ENCODE assay signal across 11 mouse cellular contexts in genomic region chr5:107521897-107522296, GRCm38 (mm10). TPM values are rescaled to one million over a fixed set of nuclear protein-coding genes. Genes with fewer than 3 reads are reported as not detected.
A peak's percentile ranks its signal among the peaks of the same experiment; 100 is the strongest.
DNase-seq lines count a peak whose midpoint lies in the region; ATAC-seq and TF ChIP-seq lines count a peak whose summit lies in the region.
"Had no signal": no experiment of that assay in that cellular context is flagged by ENCODE, and none has a peak within 500 bp of the region (broad histone marks: within the 10 kb centered on the region; RNA-seq: fewer than 3 reads in every experiment).

No protein-coding gene starts in this region.

- H3K27me3 ChIP-seq in heart, postnatal 0 days (ENCODE audit: control insufficient read depth, insufficient read depth, low read length), result no peaks in the 10 kb centered on the region
- H3K27me3 ChIP-seq in stomach, postnatal 0 days (ENCODE audit: control insufficient read depth, insufficient read depth, low read length), result no peaks in the 10 kb centered on the region
- no peaks in the 10 kb centered on the region for H3K27me3 ChIP-seq in midbrain, embryonic 13.5 days
- H3K27me3 ChIP-seq: liver, embryonic 13.5 days had no signal

- 0 out of 2 replicates have a peak, but pooled peaks cover 4% of the 10 kb centered on the region for H3K4me1 ChIP-seq in heart, postnatal 0 days (ENCODE audit: control insufficient read depth, insufficient read depth)
- no peaks in the 10 kb centered on the region; the same call in 1 of the 2 replicates for H3K4me1 ChIP-seq in stomach, postnatal 0 days (replicated peaks; ENCODE audit: control insufficient read depth, insufficient read depth)
- no peaks in the 10 kb centered on the region for H3K4me1 ChIP-seq in midbrain, embryonic 13.5 days (replicated peaks)
- H3K4me1 ChIP-seq: liver, embryonic 13.5 days had no signal

- H3K36me3 ChIP-seq in heart, postnatal 0 days (replicated peaks; ENCODE audit: control insufficient read depth, insufficient read depth, low read length), result no peaks in the 10 kb centered on the region
- H3K36me3 ChIP-seq in stomach, postnatal 0 days (ENCODE audit: control insufficient read depth, insufficient read depth, low read length), result no peaks in the 10 kb centered on the region
- no peaks in the 10 kb centered on the region for H3K36me3 ChIP-seq in midbrain, embryonic 13.5 days
- H3K36me3 ChIP-seq: liver, embryonic 13.5 days had no signal

- no peak overlapping the region for H3K4me2 ChIP-seq in heart, postnatal 0 days (ENCODE audit: low read depth, low read length)
- 0 out of 2 replicates have a peak overlapping the region, but pooled peaks have one; percentile 5 for H3K4me2 ChIP-seq in stomach, postnatal 0 days (replicated peaks; ENCODE audit: low read depth)
- no peak overlapping the region for H3K4me2 ChIP-seq in midbrain, embryonic 13.5 days (replicated peaks)
- H3K4me2 ChIP-seq: liver, embryonic 13.5 days had no signal

- TF ChIP-seq CTCF in heart, postnatal 0 days (IDR thresholded peaks at IDR 0.05; ENCODE audit: low read depth), result no peak
- TF ChIP-seq CTCF in stomach, postnatal 0 days (IDR thresholded peaks at IDR 0.05; ENCODE audit: low read depth), result no peak

- H3K27ac ChIP-seq in heart, postnatal 0 days (ENCODE audit: low read depth), result no peak overlapping the region
- no peak overlapping the region for H3K27ac ChIP-seq in stomach, postnatal 0 days (replicated peaks)
- no peak overlapping the region for H3K27ac ChIP-seq in midbrain, embryonic 13.5 days
- H3K27ac ChIP-seq: liver, embryonic 13.5 days had no signal

- no peak for TF ChIP-seq EP300 in heart, postnatal 0 days (IDR thresholded peaks at IDR 0.05; ENCODE audit: low read depth)
- no peak for TF ChIP-seq EP300 in stomach, postnatal 0 days (optimal IDR thresholded peaks at IDR 0.05)

- no peak overlapping the region for H3K9ac ChIP-seq in heart, postnatal 0 days (replicated peaks; ENCODE audit: low read depth, low read length)
- no peak overlapping the region for H3K9ac ChIP-seq in stomach, postnatal 0 days (ENCODE audit: low read length)
- no peak overlapping the region for H3K9ac ChIP-seq in midbrain, embryonic 13.5 days (replicated peaks)
- H3K9ac ChIP-seq: liver, embryonic 13.5 days had no signal

- peak; percentile 79 for ATAC-seq in heart, postnatal 0 days (ENCODE audit: insufficient read depth, low read depth)
- peak; percentile 71; the same call in 1 of the 2 replicates for ATAC-seq in stomach, postnatal 0 days (ENCODE audit: low FRiP score, low TSS enrichment)
- ATAC-seq in midbrain, embryonic 13.5 days, result no peak
- no peak for ATAC-seq in megakaryocyte-erythroid progenitor cell, adult 5-6 weeks (replicated peaks; ENCODE audit: low FRiP score, low TSS enrichment, poor library complexity, severe bottlenecking)
- ATAC-seq: forebrain, embryonic 14.5 days had no signal

- intact Hi-C loops in left cerebral cortex, postnatal 4 days (cut with DNase I), result no loop called here
- intact Hi-C loops in left cerebral cortex, postnatal 14 days (cut with DNase I), result no loop called here

- no peaks in the 10 kb centered on the region for H3K9me3 ChIP-seq in heart, postnatal 0 days (replicated peaks; ENCODE audit: control insufficient read depth, low read length)
- H3K9me3 ChIP-seq in stomach, postnatal 0 days (ENCODE audit: control insufficient read depth, low read length), result no peaks in the 10 kb centered on the region
- H3K9me3 ChIP-seq in midbrain, embryonic 13.5 days, result no peaks in the 10 kb centered on the region
- H3K9me3 ChIP-seq: liver, embryonic 13.5 days had no signal

- peak; percentile 62 for DNase-seq in left cerebral cortex, adult 11 months (ENCODE audit: low spot score)
- no peak for DNase-seq in left cerebral cortex, postnatal 4 days
- peak; percentile 44 for DNase-seq in heart, postnatal 0 days (ENCODE audit: low spot score)
- DNase-seq in left cerebral cortex, postnatal 14 days (ENCODE audit: low spot score in 2 of 2), result peak; percentile 67 to 73
- no peak for DNase-seq in stomach, postnatal 0 days (ENCODE audit: low spot score)
- DNase-seq: adrenal gland, adult 8-10 months; cerebellum, postnatal 36 days; liver, embryonic 13.5 days had no signal

- no peak overlapping the region for H3K4me3 ChIP-seq in heart, postnatal 0 days (ENCODE audit: low read depth, low read length)
- H3K4me3 ChIP-seq in stomach, postnatal 0 days (ENCODE audit: low read depth, low read length), result no peak overlapping the region
- H3K4me3 ChIP-seq in midbrain, embryonic 13.5 days (replicated peaks), result no peak overlapping the region
- H3K4me3 ChIP-seq: liver, embryonic 13.5 days had no signal

- 57% methylated on average over 7 of the region's 7 CpGs for WGBS in heart, postnatal 0 days
- 61% methylated on average over 7 of the region's 7 CpGs for WGBS in stomach, postnatal 0 days
- WGBS in midbrain, embryonic 13.5 days, result 85% methylated on average over 7 of the region's 7 CpGs

RNA-seq across cellular contexts. Expression of gene 1700028K03Rik, which starts 12.6 kb away (rescaled TPM):
- total RNA-seq in left cerebral cortex, postnatal 4 days (2021), result under 1 TPM; 0.30 to 0.32 TPM
- total RNA-seq in heart, postnatal 0 days (2014; rRNA removed; ENCODE audit: low replicate concordance), result not detected in 2 replicates
- polyA plus RNA-seq in heart, postnatal 0 days (2015; fragmentation: Nextera tagmentation; extraction: Ambion mirVana), result 0.03 and 0.05 TPM in 2 replicates
- total RNA-seq in left cerebral cortex, postnatal 14 days (2021), result 1 to 10 TPM in 1 of 2 experiments, under 1 TPM in 1; 0.55 to 1.1 TPM
- polyA plus RNA-seq in stomach, postnatal 0 days (2015; fragmentation: Nextera tagmentation; extraction: Ambion mirVana), result 0.04 and 0.05 TPM in 2 replicates
- 0.30 and 0.45 TPM in 2 replicates for polyA plus RNA-seq in midbrain, embryonic 13.5 days (2015; fragmentation: Nextera tagmentation; extraction: Ambion mirVana)
- total RNA-seq in megakaryocyte-erythroid progenitor cell, adult 5-6 weeks (2014; fragmentation: Nextera tagmentation), result 0.30 TPM in 1 of 2 replicates, not detected in the other
- not detected in 2 replicates for total RNA-seq in megakaryocyte-erythroid progenitor cell, adult 5-6 weeks (2017)

RNA-seq across cellular contexts. Expression of gene Gm42669, which starts 14.5 kb away (rescaled TPM):
- under 1 TPM; 0.32 to 0.48 TPM for total RNA-seq in left cerebral cortex, postnatal 4 days (2021)
- total RNA-seq in heart, postnatal 0 days (2014; rRNA removed; ENCODE audit: low replicate concordance), result 0.23 TPM in 1 of 2 replicates, not detected in the other
- polyA plus RNA-seq in heart, postnatal 0 days (2015; fragmentation: Nextera tagmentation; extraction: Ambion mirVana), result 0.10 and 0.15 TPM in 2 replicates
- under 1 TPM; 0.66 to 0.76 TPM for total RNA-seq in left cerebral cortex, postnatal 14 days (2021)
- polyA plus RNA-seq in stomach, postnatal 0 days (2015; fragmentation: Nextera tagmentation; extraction: Ambion mirVana), result 0.11 and 0.13 TPM in 2 replicates
- 0.30 and 0.39 TPM in 2 replicates for polyA plus RNA-seq in midbrain, embryonic 13.5 days (2015; fragmentation: Nextera tagmentation; extraction: Ambion mirVana)
- 0.94 TPM in 1 of 2 replicates, not detected in the other for total RNA-seq in megakaryocyte-erythroid progenitor cell, adult 5-6 weeks (2014; fragmentation: Nextera tagmentation)
- 0.84 and 1.3 TPM in 2 replicates for total RNA-seq in megakaryocyte-erythroid progenitor cell, adult 5-6 weeks (2017)

Comparison
In these comparisons a context has a peak if more than half of its experiments do, and no peak if none do; other contexts are left out.
1. DNase-seq: peak in left cerebral cortex, adult 11 months (single experiment), heart, postnatal 0 days (single experiment) and left cerebral cortex, postnatal 14 days (2 of 2); none in left cerebral cortex, postnatal 4 days (single experiment) and stomach, postnatal 0 days (single experiment).
2. ATAC-seq: peak in heart, postnatal 0 days (single experiment) and stomach, postnatal 0 days (single experiment); none in midbrain, embryonic 13.5 days (single experiment) and megakaryocyte-erythroid progenitor cell, adult 5-6 weeks (single experiment).